Mouse (Mus musculus) midbrain, postnatal 0 days (tissue): ENCODE measurements at regions not wholly inside any gene's neighbourhood (a gene's known extent, or its start where the extent isn't known, plus 50 kb on each side); places are given as distances from the start of the nearest gene placed in this dataset.
A peak's percentile ranks its signal among the peaks of the same experiment; 100 is the strongest.

Experiments used
- ATAC-seq: fragments of 200-750 bp; cut with Nextera tagmentation; 2 replicates; pipeline ENCODE4 v1.8.0; 2017; ENCODE audit warnings: moderate number of reproducible peaks, mild to moderate bottlenecking, moderate TSS enrichment, moderate library complexity; ENCODE audit not compliant: low FRiP score
- DNase-seq: peaks from one replicate; pipeline ENCODE4 v3.0.0-alpha.2; 2015; ENCODE audit warnings: low spot score
- H3K27ac ChIP-seq: fragments of 300-500 bp; sonication (generic); 2 replicates; pipeline ENCODE4 v1.5.1; 2014; ENCODE audit warnings: low read depth, mild to moderate bottlenecking, low read length, mixed read lengths
- H3K27me3 ChIP-seq: fragments of 300-500 bp; sonication (generic); 2 replicates; pipeline ENCODE4 v1.6.1; 2014; ENCODE audit warnings: low read length, control low read depth, mixed read lengths; ENCODE audit not compliant: insufficient read depth
- H3K36me3 ChIP-seq: fragments of 300-500 bp; sonication (generic); 2 replicates; pipeline ENCODE4 v1.6.1; 2014; ENCODE audit warnings: low read length, control low read depth, mixed read lengths; ENCODE audit not compliant: insufficient read depth
- H3K4me1 ChIP-seq: fragments of 300-500 bp; sonication (generic); 2 replicates; pipeline ENCODE4 v1.6.1; 2014; ENCODE audit warnings: mild to moderate bottlenecking, control low read depth, antibody characterized with exemption, low read length, mixed read lengths; ENCODE audit not compliant: insufficient read depth
- H3K4me2 ChIP-seq: fragments of 300-500 bp; sonication (generic); 2 replicates; pipeline ENCODE4 v1.6.1; 2014; ENCODE audit warnings: low read depth, mild to moderate bottlenecking, low read length, mixed read lengths; ENCODE audit not compliant: poor library complexity, severe bottlenecking
- H3K4me3 ChIP-seq: fragments of 300-500 bp; sonication (generic); 2 replicates; pipeline ENCODE4 v1.5.1; 2014; ENCODE audit warnings: low read depth, mild to moderate bottlenecking, low read length, moderate library complexity
- H3K9ac ChIP-seq: fragments of 300-500 bp; sonication (generic); replicated peaks from 2 replicates; pipeline ENCODE4 v1.6.1; 2014; ENCODE audit warnings: mild to moderate bottlenecking, low read length, moderate library complexity, mixed read lengths; ENCODE audit not compliant: poor library complexity, severe bottlenecking
- H3K9me3 ChIP-seq: fragments of 300-500 bp; sonication (generic); 2 replicates; pipeline ENCODE4 v1.6.1; 2016; ENCODE audit warnings: low read length, control low read depth
- CTCF ChIP-seq: IDR thresholded peaks from 2 replicates; pipeline ENCODE4 v1.5.1; 2016; ENCODE audit warnings: antibody characterized with exemption, mild to moderate bottlenecking
- WGBS: fragments of 180-500 bp; shearing (Covaris S2); extraction: QIAGEN DNeasy Blood & Tissue Kit; methylation state at CpG from one replicate; pipeline ENCODE4 v1.1.7; 2014; 5-methylcytosine and 5-hydroxymethylcytosine counted together

DNA sequence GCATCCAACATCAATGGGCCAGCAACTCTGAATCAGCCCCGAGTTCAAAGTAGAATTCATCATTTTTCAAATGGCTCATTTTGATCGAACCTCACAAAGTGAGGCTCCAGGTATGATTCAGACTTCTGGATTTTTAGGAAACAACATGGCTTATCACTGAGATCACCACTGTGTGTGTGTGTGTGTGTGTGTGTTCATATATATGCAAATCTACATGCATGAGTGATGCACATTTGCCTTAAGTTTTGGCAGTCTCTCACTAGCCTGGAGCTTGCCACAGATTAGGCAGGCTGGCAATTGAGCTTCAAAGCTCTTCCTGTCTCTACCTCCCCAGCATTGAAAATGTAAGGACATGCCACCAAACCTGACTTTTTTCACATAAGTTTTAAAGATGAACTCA is 195.1 kb upstream of the Mindy3 start:
- Histone ChIP-seq H3K9me3 (no peaks in the 10 kb centered on the region), H3K9ac (no peak overlapping the region), H3K36me3 (no peaks in the 10 kb centered on the region), H3K4me1 (no peaks in the 10 kb centered on the region), H3K27ac (no peak overlapping the region), H3K4me3 (no peak overlapping the region), H3K4me2 (no peak overlapping the region), H3K27me3 (no peaks in the 10 kb centered on the region)
- ATAC-seq (no peak), DNase-seq (no peak)
- WGBS, result 88% methylated on average over 2 of the region's 2 CpGs
- no peak for TF ChIP-seq CTCF

DNA sequence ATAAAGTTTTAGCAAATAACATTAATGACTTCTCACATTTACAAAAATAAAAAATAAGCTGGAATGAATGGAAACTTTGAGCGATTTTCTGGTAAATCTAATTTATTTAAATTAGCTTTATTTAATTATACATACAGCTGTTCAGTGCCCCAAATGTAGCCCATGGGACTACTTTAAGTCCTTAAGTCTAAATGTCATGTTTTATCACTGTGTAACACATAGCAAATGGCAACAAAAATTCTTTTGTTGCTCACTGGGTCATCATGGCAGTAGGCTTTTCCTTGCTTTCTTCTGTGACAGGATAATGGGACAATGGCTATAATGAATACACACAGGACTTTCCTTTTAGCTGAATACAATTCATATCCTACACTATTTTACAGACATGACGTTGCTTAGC is 194.6 kb upstream of the Mindy3 start:
- 47% methylated on average over 2 of the region's 2 CpGs for WGBS
- no peaks in the 10 kb centered on the region for H3K4me1 ChIP-seq
- DNase-seq (no peak), ATAC-seq (no peak)
- H3K4me2 ChIP-seq, result no peak overlapping the region
- no peak overlapping the region for H3K9ac ChIP-seq
- no peaks in the 10 kb centered on the region for H3K27me3 ChIP-seq
- no peak overlapping the region for H3K27ac ChIP-seq
- no peak for TF ChIP-seq CTCF
- no peak overlapping the region for H3K4me3 ChIP-seq
- H3K9me3 ChIP-seq, result no peaks in the 10 kb centered on the region
- H3K36me3 ChIP-seq, result no peaks in the 10 kb centered on the region

DNA sequence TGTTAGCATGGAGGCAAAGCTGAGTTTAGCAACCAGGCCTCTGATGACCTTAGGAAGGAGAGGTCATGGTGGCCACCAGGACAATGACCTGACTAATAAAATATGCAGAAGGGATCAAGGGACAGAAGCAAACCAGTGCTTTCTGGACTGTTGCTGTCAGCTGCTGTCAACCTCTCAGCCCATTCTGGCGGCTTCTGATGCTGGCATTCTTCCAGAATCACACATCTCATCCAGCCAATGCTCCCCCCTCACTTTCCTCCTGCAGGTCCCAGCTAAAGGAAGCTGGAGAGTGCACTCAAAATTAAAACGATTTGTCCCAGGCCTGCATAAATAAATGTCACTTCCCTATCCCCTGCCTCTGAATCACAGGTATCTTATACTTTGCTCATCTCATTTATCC is 163.3 kb upstream of the Mindy3 start:
- no peak for ATAC-seq

DNA sequence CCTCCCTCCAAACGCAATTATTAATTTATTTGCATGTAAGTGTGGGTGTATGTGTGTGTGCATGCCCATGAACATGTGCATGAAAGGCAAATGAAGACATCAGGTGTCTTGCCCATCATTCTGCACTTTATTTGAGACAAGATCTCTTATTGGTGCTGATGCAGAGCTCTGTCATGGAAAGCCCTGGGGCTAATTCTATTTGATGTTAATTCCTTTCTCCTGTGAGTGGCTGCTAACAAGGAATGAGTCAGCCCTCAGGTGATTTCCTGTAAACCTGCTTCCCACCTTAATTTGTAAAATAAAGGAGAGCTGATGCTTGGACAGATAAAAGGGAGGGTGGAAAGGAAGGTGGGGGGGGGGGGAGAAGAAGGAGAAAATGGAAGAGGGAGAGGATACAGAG is 138.5 kb upstream of the Mindy3 start:
- DNase-seq, result no peak
- Histone ChIP-seq H3K36me3 (no peaks in the 10 kb centered on the region), H3K27ac (no peak overlapping the region), H3K9me3 (no peaks in the 10 kb centered on the region), H3K4me1 (no peaks in the 10 kb centered on the region), H3K27me3 (no peaks in the 10 kb centered on the region), H3K9ac (no peak overlapping the region), H3K4me3 (no peak overlapping the region), H3K4me2 (no peak overlapping the region)
- TF ChIP-seq CTCF, result no peak
- no peak for ATAC-seq
- WGBS, result 75% methylated on average over 1 of the region's 1 CpGs

More for the DNA sequence above, 163.3 kb upstream of the Mindy3 start:
- peak; percentile 53 for DNase-seq
- Histone ChIP-seq H3K36me3 (no peaks in the 10 kb centered on the region), H3K4me3 (no peak overlapping the region), H3K9me3 (no peaks in the 10 kb centered on the region), H3K27me3 (no peaks in the 10 kb centered on the region), H3K4me2 (no peak overlapping the region), H3K9ac (no peak overlapping the region), H3K27ac (no peak overlapping the region), H3K4me1 (no peaks in the 10 kb centered on the region)
- 36% methylated on average over 2 of the region's 2 CpGs for WGBS
- no peak for TF ChIP-seq CTCF

DNA sequence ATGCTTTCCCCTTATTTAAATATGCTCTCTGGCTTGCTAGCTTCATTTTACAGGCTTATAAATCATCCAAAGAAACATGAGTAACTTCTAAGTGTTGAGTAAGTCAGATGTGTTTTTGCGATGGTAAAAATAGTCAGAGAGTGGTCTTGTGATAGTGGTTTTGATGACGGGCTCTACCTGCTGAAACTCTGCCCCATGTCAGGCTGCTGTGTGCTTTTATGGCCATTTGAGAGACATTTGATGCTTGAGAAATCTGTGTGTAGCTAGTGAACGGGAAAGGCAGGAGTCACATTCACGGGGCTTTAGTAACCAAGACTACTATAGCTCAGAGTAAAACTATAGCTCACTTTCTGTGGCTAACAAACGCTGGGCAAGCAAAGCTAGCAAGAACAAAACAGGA is 103.1 kb upstream of the Mindy3 start:
- no peaks in the 10 kb centered on the region for H3K9me3 ChIP-seq
- no peak for ATAC-seq
- 83% methylated on average over 5 of the region's 5 CpGs for WGBS
- no peak overlapping the region for H3K4me2 ChIP-seq
- no peaks in the 10 kb centered on the region for H3K36me3 ChIP-seq
- TF ChIP-seq CTCF, result no peak
- no peak overlapping the region for H3K27ac ChIP-seq
- DNase-seq, result no peak
- no peaks in the 10 kb centered on the region for H3K4me1 ChIP-seq
- no peak overlapping the region for H3K4me3 ChIP-seq
- H3K9ac ChIP-seq, result no peak overlapping the region
- no peaks in the 10 kb centered on the region for H3K27me3 ChIP-seq

DNA sequence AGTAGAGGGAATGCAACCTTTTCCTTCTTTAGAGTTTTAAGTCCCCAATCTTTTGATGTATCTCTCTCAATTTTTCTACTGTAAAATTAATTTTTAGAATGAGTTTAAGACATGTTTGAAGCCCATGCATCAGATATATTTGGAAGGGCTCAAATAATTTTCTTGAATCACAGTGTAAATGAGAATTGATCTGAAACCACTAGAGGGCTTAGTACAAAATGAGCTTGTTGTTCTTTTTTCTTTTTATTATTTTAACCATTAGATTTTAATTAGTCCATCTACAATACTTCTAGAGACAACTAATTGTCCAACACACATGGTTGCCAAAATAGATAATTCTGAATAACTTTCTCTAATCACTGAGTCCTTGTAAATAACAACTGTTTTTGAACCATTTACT is 102.5 kb upstream of the Mindy3 start:
- H3K36me3 ChIP-seq, result no peaks in the 10 kb centered on the region
- no peaks in the 10 kb centered on the region for H3K27me3 ChIP-seq
- no peaks in the 10 kb centered on the region for H3K4me1 ChIP-seq
- H3K27ac ChIP-seq, result no peak overlapping the region
- no peak overlapping the region for H3K4me3 ChIP-seq
- peak; percentile 23; the same call in 1 of the 2 replicates for TF ChIP-seq CTCF
- no peak overlapping the region for H3K4me2 ChIP-seq
- H3K9ac ChIP-seq, result no peak overlapping the region
- DNase-seq, result no peak
- ATAC-seq, result no peak
- H3K9me3 ChIP-seq, result no peaks in the 10 kb centered on the region

DNA sequence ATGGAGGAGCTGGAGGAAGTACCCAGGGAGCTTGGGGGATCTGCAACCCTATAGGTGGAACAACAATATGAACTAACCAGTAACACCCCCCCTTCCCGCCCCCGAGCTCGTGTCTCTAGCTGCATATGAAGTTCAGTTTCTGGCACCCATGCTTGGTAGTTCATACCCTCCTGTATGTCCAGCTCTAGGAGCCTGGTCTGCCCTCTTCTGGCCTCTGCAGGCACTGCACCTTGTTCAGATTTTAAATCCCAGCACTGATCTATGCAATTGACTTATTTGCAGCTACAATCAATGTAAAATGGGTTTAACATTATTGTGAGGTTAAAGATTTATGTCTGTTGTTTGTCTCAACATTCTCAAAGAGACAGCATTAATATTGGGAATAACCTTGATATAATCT is 73.1 kb upstream of the Mindy3 start:
- 0 out of 2 replicates have a peak, but pooled peaks have one; percentile 25 for TF ChIP-seq CTCF
- Histone ChIP-seq H3K36me3 (no peaks in the 10 kb centered on the region), H3K4me2 (no peak overlapping the region), H3K4me3 (no peak overlapping the region), H3K4me1 (no peaks in the 10 kb centered on the region), H3K9me3 (no peaks in the 10 kb centered on the region), H3K27ac (no peak overlapping the region), H3K27me3 (no peaks in the 10 kb centered on the region), H3K9ac (no peak overlapping the region)
- WGBS, result 84% methylated on average over 3 of the region's 3 CpGs
- ATAC-seq (no peak), DNase-seq (no peak)
